Mouse (Mus musculus) liver, postnatal 0 days (tissue): Measurements from ENCODE around the gene Cps1.

Source experiments
- CTCF ChIP-seq: sonication (generic); IDR thresholded peaks from 2 replicates; pipeline ENCODE4 v1.5.1; 2016; ENCODE audit warnings: antibody characterized with exemption, low read depth
- EP300 ChIP-seq: IDR thresholded peaks from 2 replicates; pipeline ENCODE4 v1.6.1; 2016; ENCODE audit warnings: antibody characterized with exemption, low read depth, mild to moderate bottlenecking

DNA sequence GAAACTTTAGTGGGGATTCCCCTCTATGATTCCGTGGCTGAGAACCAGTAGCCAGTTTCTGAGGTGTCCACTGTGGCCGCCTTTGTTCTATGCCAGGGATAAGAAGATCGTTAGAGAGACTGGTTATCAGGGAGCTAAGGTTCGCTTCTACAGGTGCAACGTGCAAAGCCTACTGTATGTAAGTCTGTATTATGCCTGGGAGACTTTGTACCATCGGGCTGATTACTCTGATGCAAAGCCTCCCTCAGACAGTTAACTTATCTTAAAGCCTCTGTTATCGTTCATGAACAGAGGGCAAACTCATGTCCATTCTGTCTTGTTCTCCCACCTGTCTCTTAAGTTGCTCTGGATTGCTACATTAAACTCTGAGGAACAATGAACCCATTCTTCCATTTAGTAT lies 43.7 kb upstream of the Cps1 start:
- no peak for TF ChIP-seq CTCF
- no peak for TF ChIP-seq EP300
